29 mouse cellular contexts compared by ENCODE assay signal in genomic region chr12:109525613-109526012, GRCm38 (mm10).
DNase-seq lines count a peak whose midpoint lies in the region; ATAC-seq lines count a peak whose summit lies in the region.
"Had no signal": no experiment of that assay in that cellular context is flagged by ENCODE, and none has a peak within 500 bp of the region (broad histone marks: within the 10 kb centered on the region; RNA-seq: fewer than 3 reads in every experiment).

No protein-coding gene starts in this region.

- H3K27me3 ChIP-seq in liver, embryonic 11.5 days (replicated peaks; ENCODE audit: control insufficient read depth, insufficient read depth, low read length), result peaks cover 7% of the 10 kb centered on the region
- H3K27me3 ChIP-seq in intestine, embryonic 14.5 days (replicated peaks; ENCODE audit: control insufficient read depth, insufficient read depth, low read length), result no peaks in the 10 kb centered on the region
- H3K27me3 ChIP-seq: limb, embryonic 13.5 days had no signal

- H3K9ac ChIP-seq in liver, embryonic 11.5 days (ENCODE audit: low read depth, low read length), result no peak overlapping the region
- H3K9ac ChIP-seq in intestine, embryonic 14.5 days (ENCODE audit: low read length), result no peak overlapping the region
- H3K9ac ChIP-seq: forebrain, postnatal 0 days; heart, embryonic 15.5 days; hindbrain, embryonic 14.5 days; kidney, embryonic 15.5 days; limb, embryonic 13.5 days; neural tube, embryonic 12.5 days had no signal

- H3K9me3 ChIP-seq in liver, embryonic 11.5 days (ENCODE audit: control insufficient read depth, low read length), result peaks cover 11% of the 10 kb centered on the region; the same call in 1 of the 2 replicates
- peaks cover 41% of the 10 kb centered on the region for H3K9me3 ChIP-seq in intestine, embryonic 14.5 days (ENCODE audit: control insufficient read depth, low read length)

- no peak for ATAC-seq in liver, embryonic 11.5 days (replicated peaks; ENCODE audit: low FRiP score)
- 0 out of 2 replicates have a peak, but pooled peaks have one; percentile 10 for ATAC-seq in intestine, embryonic 14.5 days (replicated peaks; ENCODE audit: low FRiP score, low TSS enrichment, low read depth)
- peak; percentile 64 for ATAC-seq in megakaryocyte progenitor cell, adult 5-6 weeks (replicated peaks; ENCODE audit: poor library complexity)
- ATAC-seq in CD4-positive, CD25-positive, alpha-beta regulatory T cell, adult 4 months, result no peak
- ATAC-seq: forebrain, postnatal 0 days had no signal

- H3K36me3 ChIP-seq in liver, embryonic 11.5 days (ENCODE audit: control insufficient read depth, insufficient read depth, low read length), result no peaks in the 10 kb centered on the region
- H3K36me3 ChIP-seq in intestine, embryonic 14.5 days (ENCODE audit: control insufficient read depth, insufficient read depth, low read length), result no peaks in the 10 kb centered on the region
- H3K36me3 ChIP-seq: G1E; kidney, embryonic 15.5 days; limb, embryonic 13.5 days; neural tube, embryonic 12.5 days had no signal

- WGBS in liver, embryonic 11.5 days, result 37% methylated on average over 9 of the region's 9 CpGs
- WGBS in intestine, embryonic 14.5 days, result 68% methylated on average over 9 of the region's 9 CpGs

- peaks cover 3% of the 10 kb centered on the region for H3K4me1 ChIP-seq in liver, embryonic 11.5 days (replicated peaks; ENCODE audit: control insufficient read depth, insufficient read depth, low read length)
- H3K4me1 ChIP-seq in intestine, embryonic 14.5 days (replicated peaks; ENCODE audit: control insufficient read depth, insufficient read depth, low read length), result peaks cover 18% of the 10 kb centered on the region
- H3K4me1 ChIP-seq: heart, embryonic 15.5 days had no signal

- H3K27ac ChIP-seq in liver, embryonic 11.5 days (ENCODE audit: low read depth, low read length), result no peak overlapping the region
- H3K27ac ChIP-seq in intestine, embryonic 14.5 days (ENCODE audit: low read depth), result peak overlapping the region; percentile 52; the same call in 1 of the 2 replicates
- H3K27ac ChIP-seq: heart, embryonic 15.5 days; hindbrain, embryonic 14.5 days; kidney, embryonic 15.5 days; limb, embryonic 13.5 days; neural tube, embryonic 12.5 days had no signal

- no peak overlapping the region for H3K4me3 ChIP-seq in liver, embryonic 11.5 days (ENCODE audit: low read depth, low read length)
- H3K4me3 ChIP-seq in intestine, embryonic 14.5 days (ENCODE audit: low read depth, low read length), result no peak overlapping the region
- H3K4me3 ChIP-seq: heart, embryonic 15.5 days; kidney, embryonic 15.5 days; limb, embryonic 13.5 days; megakaryocyte, embryonic 14.5 days; neural tube, embryonic 12.5 days had no signal

- peak overlapping the region; percentile 5 for H3K4me2 ChIP-seq in liver, embryonic 11.5 days
- H3K4me2 ChIP-seq in intestine, embryonic 14.5 days (ENCODE audit: low read length), result no peak overlapping the region
- H3K4me2 ChIP-seq: heart, embryonic 15.5 days; hindbrain, embryonic 14.5 days; kidney, embryonic 15.5 days; limb, embryonic 13.5 days; neural tube, embryonic 12.5 days had no signal

- DNase-seq in liver, embryonic 11.5 days (ENCODE audit: low spot score), result no peak
- DNase-seq in liver (no peak), MEL-GATA-1-ER (ENCODE audit: extremely low read depth, low read depth) (peak; percentile 73)
- DNase-seq in intestine, embryonic 14.5 days (ENCODE audit: low spot score), result no peak
- DNase-seq in ovary, postnatal 36 days (ENCODE audit: low spot score), result no peak
- no peak for DNase-seq in c-Kit-positive CD71-positive TER-119-positive erythroid progenitor cells, embryonic 14.5 days (ENCODE audit: low spot score)
- DNase-seq: adrenal gland, postnatal 14 days; cerebellum, adult 11 months; cerebellum, adult 9-11 months; forebrain, postnatal 0 days; gastrocnemius, postnatal 36 days; heart, postnatal 36 days; kidney, adult 11 months; kidney, postnatal 4 days; layer of hippocampus, adult 9-11 months; lung, postnatal 10 days; midbrain, embryonic 14.5 days; right cerebral cortex, postnatal 14 days; spleen, adult 18-20 months; thymus, postnatal 25 days had no signal

Comparison
In these comparisons a context has a peak if more than half of its experiments do, and no peak if none do; other contexts are left out.
1. ATAC-seq: peak in intestine, embryonic 14.5 days (single experiment) and megakaryocyte progenitor cell, adult 5-6 weeks (single experiment); none in liver, embryonic 11.5 days (single experiment) and CD4-positive, CD25-positive, alpha-beta regulatory T cell, adult 4 months (single experiment).